Mouse (Mus musculus) central nervous system, embryonic 11.5 days (tissue): Measurements from ENCODE around the gene Trim11. TPM values are rescaled to one million over a fixed set of nuclear protein-coding genes. Genes with fewer than 3 reads are reported as not detected.

Source experiments
- polyA plus RNA-seq: library from polyadenylated mRNA; depleted of rRNA; stranded (reverse); fragments of >200 nt; gene quantifications from 2 replicates; pipeline ENCODE4 v1.2.3, GENCODE M21; 2012; rRNA removed

The Trim11 gene
- 25.3 and 33.0 TPM in 2 replicates for polyA plus RNA-seq

DNA sequence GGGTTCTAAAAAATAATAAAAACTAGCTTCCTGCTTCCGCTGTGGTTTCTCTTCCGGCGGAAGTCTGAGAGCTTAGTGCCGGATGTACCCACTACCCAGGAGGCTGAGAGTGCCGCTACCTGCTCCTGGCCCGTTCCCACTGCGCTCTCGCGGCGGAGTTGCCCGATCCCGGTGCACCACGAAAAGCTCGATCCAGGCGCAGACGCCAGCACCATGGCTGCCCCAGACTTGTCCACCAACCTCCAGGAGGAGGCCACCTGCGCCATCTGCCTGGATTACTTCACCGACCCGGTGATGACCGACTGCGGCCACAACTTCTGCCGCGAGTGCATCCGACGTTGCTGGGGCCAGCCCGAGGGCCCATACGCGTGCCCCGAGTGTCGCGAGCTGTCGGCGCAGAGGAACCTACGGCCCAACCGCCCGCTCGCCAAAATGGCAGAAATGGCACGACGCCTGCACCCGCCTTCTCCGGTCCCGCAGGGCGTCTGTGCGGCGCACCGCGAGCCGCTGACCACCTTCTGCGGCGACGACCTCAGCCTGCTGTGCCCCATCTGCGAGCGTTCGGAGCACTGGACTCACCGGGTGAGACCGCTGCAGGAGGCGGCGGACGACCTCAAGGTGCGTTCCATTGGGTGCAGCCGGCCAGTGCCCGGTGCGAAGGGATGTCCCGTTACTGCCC, at the start of gene Trim11:
Gene Trim11 (plus strand): TSS at position 67 of the 679 bp plus-strand sequence.

DNA sequence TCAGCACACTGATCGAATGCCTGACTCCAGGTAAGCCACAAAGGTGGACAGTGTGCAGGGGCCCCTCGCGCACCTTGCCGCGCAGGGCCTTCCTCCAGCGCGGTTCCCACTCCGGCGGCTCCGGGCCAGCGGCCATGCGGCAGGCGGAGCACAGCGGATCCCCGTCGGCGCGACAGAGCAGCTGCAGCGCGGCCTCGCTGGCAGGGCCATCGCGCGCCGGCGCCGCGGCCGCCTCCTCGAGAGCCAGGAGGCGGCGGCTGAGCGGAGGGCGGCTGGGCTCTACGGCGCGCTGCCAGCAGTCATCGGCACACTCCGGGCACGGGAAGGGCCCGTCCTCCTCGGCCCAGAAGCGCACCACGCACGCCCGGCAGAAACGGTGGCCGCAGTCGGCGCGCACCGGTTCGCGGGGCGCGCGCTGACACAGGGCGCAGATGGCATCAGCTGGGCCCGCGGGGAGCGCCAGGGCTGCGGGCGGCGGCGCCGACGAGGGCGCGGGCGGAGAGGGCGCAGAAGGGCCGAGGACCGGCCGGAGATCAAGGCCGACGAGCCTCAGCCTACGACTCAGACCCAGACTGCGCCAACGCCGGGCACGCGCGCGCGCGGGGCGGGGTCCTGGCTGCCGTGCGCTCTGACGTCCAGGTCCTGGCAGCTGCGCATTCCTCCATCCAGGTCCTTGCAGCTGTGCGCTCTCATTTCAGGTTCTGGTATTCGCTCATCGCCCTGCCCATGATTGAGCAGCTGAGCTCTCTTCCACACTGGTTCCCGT, 39.4 kb upstream of the Trim11 start, which contains the start of gene Rnf187:
Gene Rnf187 (minus strand): TSS at position 595 of the 766 bp plus-strand sequence.

DNA sequence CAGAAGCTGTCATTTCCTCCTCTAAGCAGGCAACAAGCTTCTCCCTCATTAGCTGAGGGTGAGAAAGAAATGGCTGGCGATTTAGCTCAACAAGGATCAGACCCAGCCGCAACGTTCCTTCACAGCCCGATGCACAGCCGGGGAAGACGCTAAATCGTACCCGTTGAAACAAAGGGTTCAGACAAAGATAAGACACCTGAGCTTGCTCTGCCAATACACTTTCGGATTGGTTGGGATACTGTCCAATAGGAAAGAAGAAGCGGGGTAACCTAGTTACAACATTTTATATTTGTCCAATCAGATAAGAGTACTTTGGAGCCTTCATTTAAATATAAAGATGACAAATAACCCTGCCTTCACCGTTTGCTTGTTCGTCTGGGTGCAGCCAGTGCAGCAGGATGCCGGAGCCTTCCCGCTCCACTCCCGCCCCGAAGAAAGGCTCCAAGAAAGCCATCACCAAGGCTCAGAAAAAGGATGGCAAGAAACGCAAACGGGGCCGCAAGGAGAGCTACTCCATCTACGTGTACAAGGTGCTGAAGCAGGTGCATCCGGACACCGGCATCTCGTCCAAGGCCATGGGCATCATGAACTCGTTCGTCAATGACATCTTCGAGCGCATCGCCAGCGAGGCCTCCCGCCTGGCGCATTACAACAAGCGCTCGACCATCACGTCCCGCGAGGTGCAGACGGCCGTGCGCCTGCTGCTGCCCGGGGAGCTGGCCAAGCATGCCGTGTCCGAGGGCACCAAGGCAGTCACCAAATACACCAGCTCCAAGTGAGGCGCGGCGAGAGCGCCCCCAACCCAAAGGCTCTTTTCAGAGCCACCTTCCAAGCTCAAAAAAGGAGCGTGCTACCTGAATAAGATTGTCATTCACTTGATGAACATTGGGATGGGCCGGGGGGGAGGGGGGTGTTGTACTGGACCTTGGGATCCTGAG, 29.1 kb upstream of the Trim11 start, which contains the start of gene Hist3h2ba:
Gene Hist3h2ba (plus strand): TSS at position 379 of the 938 bp plus-strand sequence.

DNA sequence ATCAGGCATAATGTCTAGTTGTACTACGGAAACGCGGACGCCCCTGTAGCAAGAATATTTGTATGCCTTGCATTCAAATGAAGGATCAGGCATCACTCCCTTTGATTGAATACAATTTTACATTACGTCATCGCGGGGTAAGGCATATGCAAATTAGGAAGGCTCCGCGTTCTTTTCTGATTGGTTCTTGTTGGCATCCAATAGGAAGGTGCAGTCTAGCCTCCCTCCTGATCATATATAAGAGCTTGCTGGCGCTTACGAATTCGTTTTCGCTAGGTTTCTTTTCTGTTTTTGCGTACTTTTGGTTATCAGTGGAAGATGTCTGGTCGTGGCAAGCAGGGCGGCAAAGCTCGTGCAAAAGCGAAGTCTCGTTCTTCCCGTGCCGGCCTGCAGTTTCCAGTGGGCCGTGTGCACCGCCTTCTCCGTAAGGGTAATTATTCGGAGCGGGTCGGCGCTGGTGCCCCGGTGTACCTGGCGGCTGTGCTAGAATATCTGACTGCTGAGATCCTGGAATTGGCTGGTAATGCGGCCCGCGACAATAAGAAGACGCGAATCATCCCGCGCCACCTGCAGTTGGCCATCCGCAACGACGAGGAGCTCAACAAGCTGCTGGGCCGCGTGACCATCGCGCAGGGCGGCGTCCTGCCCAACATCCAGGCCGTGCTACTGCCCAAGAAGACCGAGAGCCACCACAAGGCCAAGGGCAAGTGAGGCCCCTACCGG, 23.3 kb upstream of the Trim11 start, which contains the start of the genes Hist3h2a and Trim17:
Gene Hist3h2a (plus strand): TSS at position 266 of the 723 bp plus-strand sequence.
Gene Trim17 (plus strand): TSS at position 266 of the 723 bp plus-strand sequence.

Other genes starting within 250 kb of the Trim11 start
- 0.04 and 0.05 TPM in 2 replicates for gene Olfr317, start 238.9 kb upstream of the Trim11 start, polyA plus RNA-seq
- not detected in 2 replicates for gene Olfr316, start 225.4 kb upstream of the Trim11 start, polyA plus RNA-seq
- gene Olfr315, start 204.9 kb upstream of the Trim11 start, polyA plus RNA-seq: not detected in 2 replicates
- gene Olfr314, start 195.1 kb upstream of the Trim11 start, polyA plus RNA-seq: not detected in 2 replicates
- gene Fam183b, start 176.1 kb upstream of the Trim11 start, polyA plus RNA-seq: 1.9 and 2.0 TPM in 2 replicates
- not detected in 2 replicates for gene Olfr313, start 163.1 kb upstream of the Trim11 start, polyA plus RNA-seq
- gene Olfr312, start 148.9 kb upstream of the Trim11 start, polyA plus RNA-seq: not detected in 2 replicates
- gene Olfr311, start 138.8 kb upstream of the Trim11 start, polyA plus RNA-seq: 0.04 TPM in 1 of 2 replicates, not detected in the other
- 14.4 and 18.1 TPM in 2 replicates for gene Gm12258, start 130.9 kb upstream of the Trim11 start, polyA plus RNA-seq
- 8.4 and 10.1 TPM in 2 replicates for gene 2810021J22Rik, start 110.9 kb upstream of the Trim11 start, polyA plus RNA-seq
- 4.0 and 6.2 TPM in 2 replicates for gene Zfp39, start 73.9 kb upstream of the Trim11 start, polyA plus RNA-seq
- gene Btnl10, start 60.2 kb upstream of the Trim11 start, polyA plus RNA-seq: 0.25 and 0.91 TPM in 2 replicates
- 274 and 477 TPM in 2 replicates for gene Rnf187, start 39.2 kb upstream of the Trim11 start, polyA plus RNA-seq
- 131 and 225 TPM in 2 replicates for gene Hist3h2ba, start 29.2 kb upstream of the Trim11 start, polyA plus RNA-seq
- gene Hist3h2a, start 23.4 kb upstream of the Trim11 start, polyA plus RNA-seq: 35.5 and 38.9 TPM in 2 replicates
- gene Trim17, start 23.4 kb upstream of the Trim11 start, polyA plus RNA-seq: 0.31 and 0.61 TPM in 2 replicates
- 0.94 and 2.6 TPM in 2 replicates for gene Obscn, start 158.3 kb downstream of the Trim11 start, polyA plus RNA-seq
- 4.7 and 5.5 TPM in 2 replicates for gene Iba57, start 185.6 kb downstream of the Trim11 start, polyA plus RNA-seq
- 0.17 and 0.18 TPM in 2 replicates for gene Gjc2, start 205.1 kb downstream of the Trim11 start, polyA plus RNA-seq
- gene Guk1, start 214.1 kb downstream of the Trim11 start, polyA plus RNA-seq: 87.2 and 91.3 TPM in 2 replicates
- gene Mrpl55, start 224.4 kb downstream of the Trim11 start, polyA plus RNA-seq: 43.4 and 43.8 TPM in 2 replicates
- gene 2310033P09Rik, start 230.2 kb downstream of the Trim11 start, polyA plus RNA-seq: 47.7 and 65.5 TPM in 2 replicates